Mouse (Mus musculus) heart, postnatal 4 days (tissue): ENCODE data around the gene Scrg1. TPM values are rescaled to one million over a fixed set of nuclear protein-coding genes. Genes with fewer than 3 reads are reported as not detected.
"Not testable (repeated sequence)": the region's sequence is repeated elsewhere in the genome, so short reads cannot be mapped to it uniquely, and the experiment has no call there.

ENCODE experiments used
- DNase-seq: peaks from one replicate; pipeline ENCODE4 v3.0.0; 2021
- total RNA-seq, 2 experiments: library from RNA; stranded (reverse); gene quantifications; 2 replicates each; pipeline ENCODE4 v1.2.3; 2021

Scrg1 gene
- total RNA-seq, 2 experiments from 2014 or later: not detected

GRCm38 (mm10) chr8:57457152-57457551 lies 1.4 kb downstream of the Scrg1 start:
- no peak for DNase-seq

GRCm38 (mm10) chr8:57457942-57458341 lies 2.2 kb downstream of the Scrg1 start:
- no peak for DNase-seq

- no peak for DNase-seq
These were observed 7.1 kb downstream of the Scrg1 start for GRCm38 (mm10) chr8:57462839-57463238.

- DNase-seq: no peak
These were observed 8.0 kb downstream of the Scrg1 start for GRCm38 (mm10) chr8:57463757-57464156.

DNA sequence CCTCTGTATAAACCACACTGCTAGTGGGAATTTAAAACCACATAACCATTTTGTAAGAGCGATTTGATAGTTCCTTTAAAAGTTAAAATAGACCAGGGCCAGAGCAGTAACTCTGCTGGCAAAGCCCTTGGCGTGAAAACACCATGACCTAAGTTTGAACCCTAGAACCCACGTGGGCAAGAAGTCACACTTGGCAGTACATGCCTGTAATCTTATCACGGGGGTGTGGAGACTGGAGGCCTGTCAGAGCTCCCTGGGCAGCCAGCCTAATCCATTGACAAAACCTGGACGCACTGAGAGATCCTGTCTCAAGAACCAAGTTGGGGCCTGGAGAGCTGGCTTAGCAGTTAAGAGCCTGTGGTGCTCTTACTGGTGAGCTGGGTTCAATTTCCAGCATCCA lies 12.9 kb downstream of the Scrg1 start:
- DNase-seq: peak; percentile 88

GRCm38 (mm10) chr8:57470863-57471262 lies 15.1 kb downstream of the Scrg1 start:
- DNase-seq: no peak

- DNase-seq: no peak
These were observed 18.0 kb downstream of the Scrg1 start for GRCm38 (mm10) chr8:57473751-57474150.

DNA sequence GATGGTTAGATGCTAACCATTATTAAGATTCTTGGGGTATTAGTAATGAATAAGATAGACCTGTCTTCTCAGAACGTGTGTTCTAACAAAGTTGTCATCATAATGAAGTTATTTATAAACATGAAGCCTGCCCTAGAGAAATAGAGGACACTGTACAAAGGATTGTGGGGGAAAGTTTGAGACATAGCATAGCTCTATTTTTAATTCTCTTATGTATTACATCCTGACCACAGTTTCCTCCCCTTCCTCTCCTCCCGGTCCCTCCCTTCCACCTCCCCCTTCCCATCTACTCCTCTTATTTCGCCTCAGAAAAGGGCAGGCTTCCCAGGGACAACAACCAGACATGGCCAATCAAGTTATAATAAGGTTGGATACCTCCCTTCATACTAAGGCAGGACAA lies 22.7 kb downstream of the Scrg1 start:
- DNase-seq: peak; percentile 18

DNA sequence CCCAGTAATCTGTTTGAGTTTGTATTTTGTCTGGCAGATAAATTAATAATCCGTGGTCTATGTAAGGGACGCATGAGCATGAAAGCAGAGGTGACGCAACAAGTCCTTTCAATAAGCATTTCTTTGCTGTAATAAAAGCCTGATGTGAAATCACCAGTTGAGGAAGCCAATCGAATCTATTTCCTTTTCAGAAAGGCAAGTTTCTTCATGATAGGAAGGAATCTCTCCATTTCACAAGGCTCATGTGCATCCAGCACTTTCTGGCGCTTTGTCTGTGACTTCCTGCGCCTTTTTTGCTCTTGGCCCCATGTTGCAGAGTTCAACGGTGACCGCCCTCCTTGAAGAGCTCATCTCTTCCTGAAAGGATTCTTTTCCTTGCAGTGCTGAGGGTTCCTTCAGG lies 24.0 kb downstream of the Scrg1 start:
- DNase-seq: no peak

DNA sequence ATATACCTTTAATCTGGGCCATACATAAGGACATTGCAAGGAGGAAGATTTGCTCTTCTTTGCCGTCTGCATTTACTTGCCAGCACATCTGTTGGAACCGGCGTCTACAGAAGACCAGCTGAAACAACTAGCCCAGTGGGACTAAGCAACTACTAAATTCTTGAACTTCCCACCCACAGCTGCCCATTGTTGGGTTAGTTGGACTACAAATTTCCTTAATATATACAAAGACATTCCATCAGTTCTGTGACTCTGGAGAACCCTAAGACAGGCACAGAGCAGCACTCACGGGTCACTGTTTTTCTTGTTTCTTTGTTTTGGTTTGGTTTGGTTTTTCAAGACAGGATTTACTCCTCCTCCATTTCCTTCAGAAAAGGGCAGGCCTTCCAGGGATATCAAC lies 24.9 kb downstream of the Scrg1 start:
- DNase-seq: no peak

GRCm38 (mm10) chr8:57486491-57487440 lies 31.0 kb downstream of the Scrg1 start:
- DNase-seq: peak; percentile 52

GRCm38 (mm10) chr8:57487441-57488155 lies 31.9 kb downstream of the Scrg1 start, which contains the start of gene Sap30:
Sap30 (minus strand) TSS chr8:57487860.
- peak; percentile 99 for DNase-seq

- peak; percentile 68 for DNase-seq
These were observed 32.6 kb downstream of the Scrg1 start for GRCm38 (mm10) chr8:57488312-57488765.

GRCm38 (mm10) chr8:57489366-57489765 lies 33.6 kb downstream of the Scrg1 start:
- DNase-seq: no peak

DNA sequence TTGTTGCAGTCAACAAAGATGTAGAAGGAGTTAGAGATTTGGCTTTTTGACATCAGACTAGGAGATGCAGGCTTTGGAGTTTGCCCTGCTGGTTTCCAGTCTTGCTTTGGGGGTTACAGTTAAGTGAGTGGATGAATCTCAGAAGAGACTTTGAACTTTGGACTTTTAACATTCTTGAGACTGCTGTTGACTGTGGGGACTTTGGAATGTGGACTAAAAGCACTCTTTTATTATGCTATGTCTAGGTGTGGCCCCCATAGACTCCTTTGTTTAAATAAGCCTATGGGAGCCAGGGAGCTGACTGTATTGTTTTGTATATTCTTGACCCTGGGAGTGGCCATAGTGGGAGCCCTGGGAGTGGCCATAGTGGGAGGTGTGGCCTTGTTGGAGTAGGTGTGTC lies 34.2 kb downstream of the Scrg1 start:
- DNase-seq: no peak

- no peak for DNase-seq
These were observed 36.1 kb downstream of the Scrg1 start for GRCm38 (mm10) chr8:57491873-57492272.

GRCm38 (mm10) chr8:57498494-57498846 lies 42.7 kb downstream of the Scrg1 start:
- DNase-seq: no peak

DNA sequence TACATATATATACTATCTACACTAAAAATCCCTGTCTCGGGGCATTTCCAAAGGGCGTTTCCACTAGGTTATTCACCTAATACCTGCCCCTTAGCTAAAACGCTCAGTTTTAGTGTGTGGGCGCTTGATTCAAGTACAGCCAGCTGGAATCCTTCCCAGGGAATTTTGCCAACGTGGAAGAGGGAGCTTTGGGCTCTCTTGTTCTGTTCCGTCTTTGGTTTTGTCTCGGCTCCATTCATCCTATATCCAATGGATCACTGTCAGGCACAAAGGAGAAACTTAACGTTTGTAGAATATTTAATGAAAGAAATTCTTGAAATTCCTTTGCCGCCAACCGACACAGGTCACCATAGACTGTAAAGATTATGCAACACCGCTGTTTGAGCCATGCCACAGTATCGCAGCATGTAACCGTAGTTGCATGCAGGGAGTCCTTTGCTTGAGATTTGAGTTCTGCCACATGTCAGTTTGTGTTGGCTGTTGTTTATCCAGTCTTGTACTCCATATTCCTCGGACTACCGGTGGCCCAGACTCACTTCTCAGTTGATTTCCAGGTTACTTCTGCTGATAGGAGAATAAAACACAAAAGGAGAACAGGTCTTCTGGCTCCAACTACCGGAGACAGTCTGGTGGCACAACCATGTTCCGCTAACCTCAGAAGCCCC lies 43.3 kb downstream of the Scrg1 start:
- peak; percentile 71 for DNase-seq

DNA sequence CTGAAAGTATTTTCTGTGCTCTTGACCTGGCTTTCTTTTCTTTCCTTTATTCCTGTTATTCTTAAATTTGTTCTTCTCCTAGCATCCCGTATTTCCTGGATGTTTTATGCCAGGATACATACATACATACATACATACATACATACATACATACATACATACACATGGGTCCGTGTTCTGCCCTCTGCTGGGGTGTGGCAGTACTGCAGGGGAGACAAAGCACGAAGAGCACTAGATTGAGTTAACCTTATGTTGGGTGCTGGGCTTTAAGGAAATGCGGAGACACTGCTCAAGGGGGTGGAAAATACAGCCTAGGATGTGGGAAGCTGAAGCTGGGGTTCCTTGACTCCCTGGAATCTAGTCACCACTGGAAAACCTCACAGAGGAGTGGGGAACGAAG lies 47.9 kb downstream of the Scrg1 start:
- peak; percentile 77 for DNase-seq

GRCm38 (mm10) chr8:57505500-57505899 lies 49.8 kb downstream of the Scrg1 start:
- not testable (repeated sequence) for DNase-seq

- no peak for DNase-seq
These were observed 51.9 kb downstream of the Scrg1 start for GRCm38 (mm10) chr8:57507556-57508063.

GRCm38 (mm10) chr8:57508657-57509056 lies 52.9 kb downstream of the Scrg1 start:
- DNase-seq: no peak
